Mouse (Mus musculus): Measurements from ENCODE around the gene Mtf2. TPM values are rescaled to one million over a fixed set of nuclear protein-coding genes. Genes with fewer than 3 reads are reported as not detected.

Mtf2 gene
- polyA plus RNA-seq, 1 experiment from 2014 or later, result 110 TPM

- Histone ChIP-seq H3K4me3 (ENCODE audit: low read depth, low read length) (no peak overlapping the region), H3K9me3 (ENCODE audit: low read depth, low read length) (no peaks in the 10 kb centered on the region), H3K9ac (no peak overlapping the region), H3K27ac (ENCODE audit: low read depth) (no peak overlapping the region), H3K4me2 (no peak overlapping the region), H3K4me1 (ENCODE audit: insufficient read depth) (no peaks in the 10 kb centered on the region), H3K36me3 (ENCODE audit: insufficient read depth) (0 out of 2 replicates have a peak, but pooled peaks cover 4% of the 10 kb centered on the region), H3K27me3 (ENCODE audit: insufficient read depth, low read length) (no peaks in the 10 kb centered on the region)
- DNase-seq (no peak), ATAC-seq (ENCODE audit: insufficient read depth) (no peak)
- peak; percentile 19; the same call in 1 of the 2 replicates for TF ChIP-seq CTCF (IDR thresholded peaks at IDR 0.05; ENCODE audit: low read depth)
- WGBS, result 83% methylated on average over 9 of the region's 9 CpGs
Observed at GRCm38 (mm10) chr5:108120221-108120900, 54.9 kb downstream of the Mtf2 start.

DNA sequence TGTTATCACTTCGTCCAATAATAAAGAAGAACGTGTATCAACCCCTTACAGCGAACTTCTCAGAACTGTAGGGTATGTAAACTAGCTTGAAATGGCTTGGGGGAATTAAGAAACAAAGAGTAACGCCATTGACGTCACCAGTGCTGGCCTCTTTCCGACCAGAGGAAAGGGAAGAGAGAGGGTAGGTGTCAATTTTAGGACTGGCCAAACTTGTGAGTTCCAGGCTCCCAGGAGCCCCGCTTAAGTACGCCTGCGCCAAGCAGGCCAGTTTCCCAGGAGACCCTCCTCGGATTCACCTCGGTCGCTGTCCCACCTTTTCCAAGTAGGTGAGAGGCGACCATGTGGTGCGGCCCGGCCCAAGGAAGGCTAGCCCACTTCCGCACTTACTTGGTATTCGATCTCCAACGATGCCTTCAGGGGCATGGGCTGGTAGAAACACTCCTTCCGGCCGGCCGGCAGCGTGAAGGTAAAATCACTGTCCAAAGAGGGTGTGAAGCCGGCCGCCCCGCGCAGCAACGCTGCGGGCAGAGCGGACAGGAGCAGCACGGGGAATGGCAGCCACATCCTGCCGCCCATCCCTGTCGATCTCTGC lies 66.5 kb downstream of the Mtf2 start:
- peak overlapping the region; percentile 74 for H3K27ac ChIP-seq (ENCODE audit: low read depth)
- no peak for TF ChIP-seq CTCF (IDR thresholded peaks at IDR 0.05; ENCODE audit: low read depth)
- DNase-seq (peak; percentile 76), ATAC-seq (ENCODE audit: insufficient read depth) (peak; percentile 61)
- no peaks in the 10 kb centered on the region for H3K27me3 ChIP-seq (ENCODE audit: insufficient read depth, low read length)
- WGBS, result under 1% methylated on average over 32 of the region's 32 CpGs
- H3K36me3 ChIP-seq (ENCODE audit: insufficient read depth), result 0 out of 2 replicates have a peak, but pooled peaks cover 9% of the 10 kb centered on the region
- peak overlapping the region; percentile 77 for H3K9ac ChIP-seq
- no peaks in the 10 kb centered on the region for H3K4me1 ChIP-seq (ENCODE audit: insufficient read depth)
- peak overlapping the region; percentile 77 for H3K4me2 ChIP-seq
- no peaks in the 10 kb centered on the region for H3K9me3 ChIP-seq (ENCODE audit: low read depth, low read length)
- peak overlapping the region; percentile 70 for H3K4me3 ChIP-seq (ENCODE audit: low read depth, low read length)

GRCm38 (mm10) chr5:108132441-108133243 lies 67.2 kb downstream of the Mtf2 start, which contains the start of the genes Tmed5 and Ccdc18:
TSS of gene Tmed5 (minus strand) at chr5:108132620.
TSS of gene Ccdc18 (plus strand) at chr5:108132875.
- peak; percentile 99 for DNase-seq
- Histone ChIP-seq H3K4me2 (peak within 1 kb of the TSS; percentile 77), H3K9ac (peak within 1 kb of the TSS; percentile 77), H3K36me3 (ENCODE audit: insufficient read depth) (0 out of 2 replicates have a peak, but pooled peaks cover 8% of the 10 kb centered on the region), H3K9me3 (ENCODE audit: low read depth, low read length) (no peaks in the 10 kb centered on the region), H3K4me1 (ENCODE audit: insufficient read depth) (no peaks in the 10 kb centered on the region), H3K4me3 (ENCODE audit: low read depth, low read length) (peak within 1 kb of the TSS; percentile 70), H3K27ac (ENCODE audit: low read depth) (peak within 1 kb of the TSS; percentile 76), H3K27me3 (ENCODE audit: insufficient read depth, low read length) (no peaks in the 10 kb centered on the region)
- ATAC-seq (ENCODE audit: insufficient read depth), result peak; percentile 99
- TF ChIP-seq CTCF (IDR thresholded peaks at IDR 0.05; ENCODE audit: low read depth), result peak; percentile 47
- under 1% methylated on average over 61 of the region's 65 CpGs for WGBS

DNA sequence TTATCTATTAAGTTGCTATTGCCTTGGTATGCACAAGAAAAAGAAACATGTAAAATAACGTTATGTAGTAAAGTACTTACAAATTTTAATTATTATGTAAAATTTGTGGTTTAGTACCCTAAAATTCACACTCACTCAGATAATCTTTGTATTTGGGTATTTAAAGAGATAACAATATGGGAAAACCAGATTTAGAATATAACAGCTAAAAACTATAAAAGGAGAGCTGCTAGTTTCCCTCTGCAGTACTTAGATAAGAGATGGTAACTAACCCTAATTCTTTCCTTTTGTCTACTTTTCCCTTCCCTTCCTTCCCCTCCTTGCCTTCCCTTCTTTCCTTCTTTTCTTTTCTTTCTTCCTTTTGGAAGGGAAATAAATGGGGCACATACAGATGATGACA lies 87.1 kb downstream of the Mtf2 start:
- ATAC-seq (ENCODE audit: insufficient read depth), result no peak
- Histone ChIP-seq H3K9me3 (ENCODE audit: low read depth, low read length) (no peaks in the 10 kb centered on the region), H3K4me3 (ENCODE audit: low read depth, low read length) (no peak overlapping the region), H3K4me1 (ENCODE audit: insufficient read depth) (no peaks in the 10 kb centered on the region), H3K36me3 (ENCODE audit: insufficient read depth) (no peaks in the 10 kb centered on the region), H3K9ac (no peak overlapping the region), H3K4me2 (no peak overlapping the region), H3K27ac (ENCODE audit: low read depth) (no peak overlapping the region), H3K27me3 (ENCODE audit: insufficient read depth, low read length) (no peaks in the 10 kb centered on the region)
- 90% methylated on average over 1 of the region's 1 CpGs for WGBS
- no peak for DNase-seq
- no peak for TF ChIP-seq CTCF (IDR thresholded peaks at IDR 0.05; ENCODE audit: low read depth)

Other genes with a start within 250 kb of the Mtf2 start
- 0.11 and 0.50 TPM in 2 replicates for gene Ube2d2b, start 235.6 kb upstream of the Mtf2 start, polyA plus RNA-seq (2014; fragmentation: Nextera tagmentation; extraction: Ambion mirVana)
- 60.7 and 61.2 TPM in 2 replicates for gene Evi5, start 190.6 kb upstream of the Mtf2 start, polyA plus RNA-seq (2014; fragmentation: Nextera tagmentation; extraction: Ambion mirVana)
- gene Rpl5, start 165.2 kb upstream of the Mtf2 start, polyA plus RNA-seq (2014; fragmentation: Nextera tagmentation; extraction: Ambion mirVana), result 75.7 and 79.6 TPM in 2 replicates
- gene Fam69a, start 78.6 kb upstream of the Mtf2 start, polyA plus RNA-seq (2014; fragmentation: Nextera tagmentation; extraction: Ambion mirVana), result 20.0 and 22.6 TPM in 2 replicates
- 29.1 and 33.6 TPM in 2 replicates for gene Tmed5, start 66.9 kb downstream of the Mtf2 start, polyA plus RNA-seq (2014; fragmentation: Nextera tagmentation; extraction: Ambion mirVana)
- 10.7 and 13.8 TPM in 2 replicates for gene Ccdc18, start 67.2 kb downstream of the Mtf2 start, polyA plus RNA-seq (2014; fragmentation: Nextera tagmentation; extraction: Ambion mirVana)
- 44.2 and 46.6 TPM in 2 replicates for gene Dr1, start 203.2 kb downstream of the Mtf2 start, polyA plus RNA-seq (2014; fragmentation: Nextera tagmentation; extraction: Ambion mirVana)
- 3.4 and 3.5 TPM in 2 replicates for gene Pigg, start 246.9 kb downstream of the Mtf2 start, polyA plus RNA-seq (2014; fragmentation: Nextera tagmentation; extraction: Ambion mirVana)

Measured in lung, embryonic 14.5 days (tissue).